Mouse (Mus musculus): Measurements from ENCODE around the gene Gamt. TPM values are rescaled to one million over a fixed set of nuclear protein-coding genes. Genes with fewer than 3 reads are reported as not detected.

Gene Gamt
- polyA plus RNA-seq, 1 experiment: 0.82 TPM

DNA sequence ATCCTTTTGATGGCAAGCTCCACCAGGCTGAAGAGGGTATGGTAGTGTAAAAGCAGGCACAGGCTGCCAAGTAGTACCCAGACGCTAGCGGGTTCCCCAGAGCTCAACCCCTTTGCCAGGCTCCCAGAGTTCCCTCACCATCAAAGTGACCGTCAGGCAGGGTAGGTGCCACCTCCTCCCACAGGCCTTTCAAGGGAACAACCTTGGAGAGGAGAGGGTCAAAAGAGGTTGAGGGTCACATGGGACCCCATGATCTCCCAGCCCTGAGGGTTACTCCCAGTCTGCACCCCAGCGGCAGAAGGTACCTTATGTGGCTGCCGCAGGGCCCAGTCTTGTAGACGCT is 1.4 kb downstream of the Gamt start:
- no peak overlapping the region for H3K9ac ChIP-seq (ENCODE audit: low read depth, poor library complexity, severe bottlenecking)
- no peaks in the 10 kb centered on the region for H3K9me3 ChIP-seq (replicated peaks; ENCODE audit: control insufficient read depth, insufficient read depth, low read length, poor library complexity, severe bottlenecking)
- TF ChIP-seq CTCF (IDR thresholded peaks at IDR 0.05; ENCODE audit: low read depth, low read length) (no peak), EP300 (IDR thresholded peaks at IDR 0.05; ENCODE audit: insufficient read depth, low read depth, low read length) (no peak), POLR2A (IDR thresholded peaks at IDR 0.05; ENCODE audit: insufficient read depth, low read length) (no peak)
- H3K27me3 ChIP-seq (ENCODE audit: control insufficient read depth, insufficient read depth, low read length, poor library complexity, severe bottlenecking): no peaks in the 10 kb centered on the region
- H3K4me3 ChIP-seq (ENCODE audit: low read depth, low read length): no peak overlapping the region
- no peaks in the 10 kb centered on the region for H3K4me1 ChIP-seq (ENCODE audit: control insufficient read depth, insufficient read depth, low read length)
- H3K36me3 ChIP-seq (ENCODE audit: control insufficient read depth, insufficient read depth, low read length, poor library complexity, severe bottlenecking): peaks cover 4% of the 10 kb centered on the region; the same call in 1 of the 2 replicates
- no peak overlapping the region for H3K27ac ChIP-seq (ENCODE audit: insufficient read depth, low read length)

DNA sequence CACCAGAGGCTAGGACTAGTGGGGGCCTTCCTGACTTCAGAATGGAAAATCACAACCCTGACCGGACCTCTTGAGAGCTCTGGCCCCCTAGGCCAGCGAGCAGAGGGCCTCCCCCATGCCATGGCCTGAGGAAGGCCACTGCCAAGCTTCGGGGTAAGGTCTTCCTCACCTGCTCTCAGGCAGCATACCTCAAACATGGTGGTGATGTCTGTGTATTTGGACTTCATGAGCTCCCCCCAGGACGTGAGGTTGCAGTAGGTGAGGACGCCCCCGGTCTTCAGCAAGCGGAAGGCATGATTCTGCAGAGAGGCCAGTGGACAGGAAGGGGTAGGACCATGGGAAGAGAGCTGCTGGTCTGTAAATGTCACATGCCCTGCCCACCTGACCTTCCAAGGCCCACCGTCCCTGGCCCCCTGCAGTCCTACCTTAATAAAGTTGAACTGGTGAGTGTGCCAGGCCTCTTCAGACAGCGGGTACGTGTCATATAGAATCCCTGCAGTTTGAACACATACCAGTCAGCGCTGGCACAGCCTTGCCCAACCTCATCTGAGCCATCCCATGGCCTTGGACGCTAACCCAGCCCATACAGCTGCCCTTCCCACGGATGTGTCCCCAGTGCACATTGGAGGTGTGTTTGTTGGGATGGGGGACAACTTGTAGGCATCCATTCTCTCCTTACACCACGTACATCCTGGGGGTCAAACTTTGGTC is 1.9 kb downstream of the Gamt start:
- Histone ChIP-seq H3K9ac (ENCODE audit: low read depth, poor library complexity, severe bottlenecking) (no peak overlapping the region), H3K4me3 (ENCODE audit: low read depth, low read length) (no peak overlapping the region)

DNA sequence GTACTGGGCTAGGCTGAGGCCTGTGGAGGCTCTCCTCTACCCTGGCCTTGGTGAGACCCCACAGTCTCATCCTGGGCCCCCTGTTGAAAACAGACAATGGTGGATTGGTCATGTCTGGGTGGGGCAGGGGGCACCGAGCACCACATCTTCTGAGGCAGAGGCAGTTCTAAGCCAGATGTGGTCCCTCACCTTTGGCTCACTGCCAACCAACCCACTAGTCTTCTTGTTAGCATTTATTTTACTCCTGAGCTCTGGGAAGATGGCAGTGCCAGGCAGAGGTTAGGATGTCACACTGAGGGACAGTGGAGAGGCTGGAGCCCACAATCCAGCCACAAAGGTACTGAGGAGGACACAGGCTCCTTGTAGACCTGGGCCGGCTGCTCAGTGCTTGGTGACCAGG is 2.9 kb downstream of the Gamt start:
- Histone ChIP-seq H3K27me3 (ENCODE audit: control insufficient read depth, insufficient read depth, low read length, poor library complexity, severe bottlenecking) (no peaks in the 10 kb centered on the region), H3K9me3 (replicated peaks; ENCODE audit: control insufficient read depth, insufficient read depth, low read length, poor library complexity, severe bottlenecking) (no peaks in the 10 kb centered on the region), H3K4me1 (ENCODE audit: control insufficient read depth, insufficient read depth, low read length) (no peaks in the 10 kb centered on the region), H3K36me3 (ENCODE audit: control insufficient read depth, insufficient read depth, low read length, poor library complexity, severe bottlenecking) (peaks cover 4% of the 10 kb centered on the region; the same call in 1 of the 2 replicates), H3K9ac (ENCODE audit: low read depth, poor library complexity, severe bottlenecking) (no peak overlapping the region), H3K4me3 (ENCODE audit: low read depth, low read length) (no peak overlapping the region), H3K27ac (ENCODE audit: insufficient read depth, low read length) (no peak overlapping the region)
- TF ChIP-seq EP300 (IDR thresholded peaks at IDR 0.05; ENCODE audit: insufficient read depth, low read depth, low read length) (no peak), CTCF (IDR thresholded peaks at IDR 0.05; ENCODE audit: low read depth, low read length) (no peak), POLR2A (IDR thresholded peaks at IDR 0.05; ENCODE audit: insufficient read depth, low read length) (no peak)

More for the DNA sequence above, 1.9 kb downstream of the Gamt start:
- Histone ChIP-seq H3K4me1 (ENCODE audit: control insufficient read depth, insufficient read depth, low read length) (no peaks in the 10 kb centered on the region), H3K36me3 (ENCODE audit: control insufficient read depth, insufficient read depth, low read length, poor library complexity, severe bottlenecking) (peaks cover 4% of the 10 kb centered on the region; the same call in 1 of the 2 replicates), H3K27me3 (ENCODE audit: control insufficient read depth, insufficient read depth, low read length, poor library complexity, severe bottlenecking) (no peaks in the 10 kb centered on the region), H3K27ac (ENCODE audit: insufficient read depth, low read length) (no peak overlapping the region), H3K9me3 (replicated peaks; ENCODE audit: control insufficient read depth, insufficient read depth, low read length, poor library complexity, severe bottlenecking) (no peaks in the 10 kb centered on the region)
- no peak for TF ChIP-seq CTCF (IDR thresholded peaks at IDR 0.05; ENCODE audit: low read depth, low read length)
- no peak for TF ChIP-seq POLR2A (IDR thresholded peaks at IDR 0.05; ENCODE audit: insufficient read depth, low read length)
- TF ChIP-seq EP300 (IDR thresholded peaks at IDR 0.05; ENCODE audit: insufficient read depth, low read depth, low read length): no peak

DNA sequence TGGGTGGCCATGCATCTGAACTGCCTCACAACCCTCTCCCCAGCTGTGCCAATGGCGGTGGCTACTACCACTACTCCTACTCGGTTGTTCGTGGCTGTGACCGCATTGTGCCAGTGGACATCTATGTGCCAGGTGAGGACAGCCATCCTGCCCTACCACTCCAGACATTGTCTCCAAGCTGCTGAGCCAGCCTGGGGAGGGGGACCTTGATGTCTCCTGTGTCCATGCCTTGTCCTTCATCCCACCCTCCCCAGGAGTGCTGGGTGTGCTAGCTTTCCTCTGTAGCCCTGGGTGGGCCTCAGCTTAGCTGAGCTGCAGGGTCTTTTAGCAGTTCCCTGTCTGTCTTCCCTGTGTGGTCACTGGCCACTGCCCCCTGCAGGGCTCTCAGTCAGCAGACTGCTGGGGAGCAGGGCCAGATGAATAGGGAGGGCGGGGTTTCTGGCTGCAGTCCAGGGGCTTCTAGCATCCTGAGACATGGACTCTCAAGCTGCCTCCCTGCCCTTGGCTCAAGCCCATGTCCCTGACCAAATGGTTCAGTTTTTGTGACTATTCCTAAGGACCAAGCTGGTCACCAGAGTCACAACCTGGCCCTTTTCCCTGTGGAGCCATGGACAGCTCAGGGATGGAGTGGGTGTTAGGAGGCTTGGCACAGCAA is 4.8 kb downstream of the Gamt start:
- Histone ChIP-seq H3K36me3 (ENCODE audit: control insufficient read depth, insufficient read depth, low read length, poor library complexity, severe bottlenecking) (peaks cover 4% of the 10 kb centered on the region; the same call in 1 of the 2 replicates), H3K27ac (ENCODE audit: insufficient read depth, low read length) (no peak overlapping the region), H3K9me3 (replicated peaks; ENCODE audit: control insufficient read depth, insufficient read depth, low read length, poor library complexity, severe bottlenecking) (no peaks in the 10 kb centered on the region), H3K9ac (ENCODE audit: low read depth, poor library complexity, severe bottlenecking) (no peak overlapping the region), H3K27me3 (ENCODE audit: control insufficient read depth, insufficient read depth, low read length, poor library complexity, severe bottlenecking) (no peaks in the 10 kb centered on the region), H3K4me1 (ENCODE audit: control insufficient read depth, insufficient read depth, low read length) (no peaks in the 10 kb centered on the region), H3K4me3 (ENCODE audit: low read depth, low read length) (no peak overlapping the region)
- TF ChIP-seq CTCF (IDR thresholded peaks at IDR 0.05; ENCODE audit: low read depth, low read length): no peak
- no peak for TF ChIP-seq EP300 (IDR thresholded peaks at IDR 0.05; ENCODE audit: insufficient read depth, low read depth, low read length)
- no peak for TF ChIP-seq POLR2A (IDR thresholded peaks at IDR 0.05; ENCODE audit: insufficient read depth, low read length)

DNA sequence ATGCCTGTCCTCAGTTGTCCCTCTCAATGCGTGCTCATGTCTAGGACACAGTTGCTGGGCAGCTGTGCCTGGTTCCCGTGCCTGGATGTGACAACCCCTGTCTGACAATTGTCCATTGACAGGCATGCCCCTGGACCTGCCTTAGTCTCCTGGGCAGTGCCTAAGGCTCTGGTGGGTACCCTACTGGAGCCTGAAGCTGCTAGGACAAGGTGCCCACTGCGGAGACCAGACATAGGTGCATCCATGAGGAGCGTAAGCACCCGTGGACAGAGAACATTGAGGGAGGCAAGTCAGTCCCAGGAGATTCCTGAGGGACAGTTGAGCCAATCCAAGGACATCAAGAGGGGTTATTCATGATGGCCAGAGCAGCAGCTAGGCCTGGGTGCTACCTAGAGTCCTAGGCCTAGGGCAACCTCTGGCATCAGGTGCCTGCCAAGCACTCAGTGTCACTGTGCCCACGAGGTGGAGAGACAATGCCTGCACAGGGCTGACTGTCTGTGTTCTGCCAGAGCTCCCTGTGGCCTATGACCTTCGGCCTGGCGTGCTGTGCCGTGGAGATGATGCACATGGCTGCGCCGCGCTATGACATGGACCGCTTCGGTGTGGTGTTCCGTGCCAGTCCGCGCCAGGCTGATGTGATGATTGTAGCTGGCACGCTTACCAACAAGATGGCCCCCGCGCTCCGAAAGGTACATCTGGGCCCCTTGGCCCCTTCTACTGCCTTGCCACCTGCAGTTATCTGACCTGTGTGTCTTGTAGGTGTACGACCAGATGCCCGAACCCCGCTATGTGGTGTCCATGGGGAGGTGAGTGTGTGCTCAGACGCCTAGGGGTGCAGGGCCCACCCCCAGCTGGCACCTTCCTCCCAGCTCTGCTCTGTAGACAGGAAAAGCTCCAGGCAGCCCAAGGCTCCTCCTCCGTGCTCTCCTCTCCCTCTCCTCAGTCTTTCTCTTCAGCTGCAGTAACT is 6.2 kb downstream of the Gamt start:
- no peak overlapping the region for H3K4me3 ChIP-seq (ENCODE audit: low read depth, low read length)
- no peaks in the 10 kb centered on the region for H3K4me1 ChIP-seq (ENCODE audit: control insufficient read depth, insufficient read depth, low read length)
- no peak overlapping the region for H3K27ac ChIP-seq (ENCODE audit: insufficient read depth, low read length)
- TF ChIP-seq POLR2A (IDR thresholded peaks at IDR 0.05; ENCODE audit: insufficient read depth, low read length) (no peak), EP300 (IDR thresholded peaks at IDR 0.05; ENCODE audit: insufficient read depth, low read depth, low read length) (no peak), CTCF (IDR thresholded peaks at IDR 0.05; ENCODE audit: low read depth, low read length) (no peak)
- peaks cover 4% of the 10 kb centered on the region; the same call in 1 of the 2 replicates for H3K36me3 ChIP-seq (ENCODE audit: control insufficient read depth, insufficient read depth, low read length, poor library complexity, severe bottlenecking)
- H3K9me3 ChIP-seq (replicated peaks; ENCODE audit: control insufficient read depth, insufficient read depth, low read length, poor library complexity, severe bottlenecking): no peaks in the 10 kb centered on the region
- H3K27me3 ChIP-seq (ENCODE audit: control insufficient read depth, insufficient read depth, low read length, poor library complexity, severe bottlenecking): no peaks in the 10 kb centered on the region
- no peak overlapping the region for H3K9ac ChIP-seq (ENCODE audit: low read depth, poor library complexity, severe bottlenecking)

All from ES-Bruce4 (cell line).